Mouse (Mus musculus): ENCODE data around the gene Zfp446. TPM values are rescaled to one million over a fixed set of nuclear protein-coding genes. Genes with fewer than 3 reads are reported as not detected.

The Zfp446 gene
- polyA plus RNA-seq, 1 experiment, result 8.4 TPM

DNA sequence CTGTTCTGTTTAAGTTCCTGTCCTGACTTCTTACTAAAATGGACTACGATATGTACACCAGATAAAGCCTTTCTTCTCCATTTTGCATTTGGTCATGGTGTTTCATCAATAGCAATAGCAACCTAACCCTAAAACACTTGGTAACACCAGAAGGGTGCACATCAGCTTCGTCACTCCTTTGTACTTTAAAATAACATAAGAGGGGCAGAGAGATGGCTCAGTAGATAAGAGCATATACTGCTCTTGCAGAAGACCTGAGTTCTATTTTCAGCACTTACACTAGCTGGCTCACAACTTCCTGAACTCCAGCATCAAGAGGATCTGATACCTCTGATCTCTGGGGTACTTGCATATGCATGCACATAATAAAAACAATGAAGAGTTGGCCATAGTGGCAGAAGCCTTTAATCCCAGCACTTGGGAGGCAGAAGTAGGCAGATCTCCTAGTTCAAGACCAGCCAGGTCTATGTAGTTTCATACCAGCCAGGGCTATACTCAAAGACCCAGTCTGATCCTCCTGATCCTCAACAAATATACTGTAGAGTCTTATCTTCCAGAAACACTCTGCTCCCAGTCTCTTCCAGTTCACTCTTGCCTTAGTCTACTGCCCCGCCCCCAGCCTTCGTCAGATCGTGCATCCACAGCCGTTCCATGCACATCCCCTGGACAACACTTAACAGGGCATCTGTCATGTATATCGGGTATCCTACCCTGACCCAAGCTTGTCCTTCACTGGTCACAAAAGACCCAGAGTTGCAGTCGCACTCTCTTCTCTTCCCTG, 10.0 kb downstream of the Zfp446 start:
- Histone ChIP-seq H3K36me3 (ENCODE audit: control insufficient read depth, insufficient read depth, low read length) (no peaks in the 10 kb centered on the region; the same call in 1 of the 2 replicates), H3K27ac (ENCODE audit: control insufficient read depth, insufficient read depth, low read depth, low read length) (no peak overlapping the region), H3K27me3 (ENCODE audit: control insufficient read depth, insufficient read depth, low read length) (no peaks in the 10 kb centered on the region), H3K4me3 (ENCODE audit: control insufficient read depth, low read depth, low read length) (no peak overlapping the region), H3K4me1 (ENCODE audit: control insufficient read depth, insufficient read depth, low read length) (peaks cover 2% of the 10 kb centered on the region)
- no peak for TF ChIP-seq POLR2A (IDR thresholded peaks at IDR 0.05; ENCODE audit: control insufficient read depth, low read depth, low read length)
- TF ChIP-seq CTCF (IDR thresholded peaks at IDR 0.05; ENCODE audit: control insufficient read depth, insufficient read depth, insufficient replicate concordance, low read depth, low read length), result no peak

DNA sequence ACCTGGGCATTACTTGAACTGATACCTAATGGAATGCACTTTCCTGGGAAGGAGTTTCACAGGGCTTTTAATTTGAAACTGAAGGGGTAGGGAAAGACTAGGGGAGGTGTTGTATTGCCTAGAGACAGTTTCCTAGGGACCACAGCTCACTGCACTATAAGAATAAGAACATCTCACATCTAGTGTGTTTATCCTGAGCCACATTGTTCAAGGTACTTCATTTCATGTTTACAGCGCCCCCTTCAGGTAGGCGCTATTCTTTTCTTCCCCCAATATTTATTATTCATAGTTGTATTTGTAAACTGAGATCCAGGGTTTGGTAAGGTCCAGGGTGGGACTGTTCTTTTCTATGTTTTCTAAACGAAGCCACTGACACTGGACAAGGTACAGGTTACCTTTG, 14.6 kb downstream of the Zfp446 start:
- H3K4me3 ChIP-seq (ENCODE audit: control insufficient read depth, low read depth, low read length), result no peak overlapping the region
- H3K4me1 ChIP-seq (ENCODE audit: control insufficient read depth, insufficient read depth, low read length), result peaks cover 2% of the 10 kb centered on the region
- no peak overlapping the region for H3K27ac ChIP-seq (ENCODE audit: control insufficient read depth, insufficient read depth, low read depth, low read length)
- H3K36me3 ChIP-seq (ENCODE audit: control insufficient read depth, insufficient read depth, low read length), result no peaks in the 10 kb centered on the region
- TF ChIP-seq POLR2A (IDR thresholded peaks at IDR 0.05; ENCODE audit: control insufficient read depth, low read depth, low read length) (no peak), CTCF (IDR thresholded peaks at IDR 0.05; ENCODE audit: control insufficient read depth, insufficient read depth, insufficient replicate concordance, low read depth, low read length) (no peak)
- no peaks in the 10 kb centered on the region for H3K27me3 ChIP-seq (ENCODE audit: control insufficient read depth, insufficient read depth, low read length)

DNA sequence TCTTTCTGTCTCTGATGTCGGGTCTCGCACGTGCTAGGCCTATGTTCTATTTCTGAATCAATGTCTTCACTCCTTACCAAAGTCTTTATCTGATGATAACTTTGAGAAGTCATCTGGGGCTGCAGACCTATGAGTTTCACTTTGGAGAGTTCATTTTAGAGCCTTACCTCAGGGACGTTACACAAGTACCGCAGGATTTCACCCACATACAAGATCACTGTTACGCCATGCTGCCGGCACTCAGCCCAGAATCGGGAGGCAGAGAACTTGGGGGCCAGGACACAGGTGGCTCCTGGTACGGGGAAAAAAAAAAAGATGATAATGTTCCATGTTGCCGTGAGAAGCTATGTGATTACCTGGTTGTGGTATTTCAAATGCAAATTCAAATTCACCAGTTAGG, 15.5 kb downstream of the Zfp446 start:
- Histone ChIP-seq H3K27ac (ENCODE audit: control insufficient read depth, insufficient read depth, low read depth, low read length) (no peak overlapping the region), H3K27me3 (ENCODE audit: control insufficient read depth, insufficient read depth, low read length) (no peaks in the 10 kb centered on the region), H3K4me1 (ENCODE audit: control insufficient read depth, insufficient read depth, low read length) (peaks cover 2% of the 10 kb centered on the region), H3K4me3 (ENCODE audit: control insufficient read depth, low read depth, low read length) (no peak overlapping the region), H3K36me3 (ENCODE audit: control insufficient read depth, insufficient read depth, low read length) (no peaks in the 10 kb centered on the region)
- TF ChIP-seq POLR2A (IDR thresholded peaks at IDR 0.05; ENCODE audit: control insufficient read depth, low read depth, low read length) (no peak), CTCF (IDR thresholded peaks at IDR 0.05; ENCODE audit: control insufficient read depth, insufficient read depth, insufficient replicate concordance, low read depth, low read length) (no peak)

GRCm38 (mm10) chr7:12995862-12996261, 18.2 kb downstream of the Zfp446 start:
- Histone ChIP-seq H3K27me3 (ENCODE audit: control insufficient read depth, insufficient read depth, low read length) (no peaks in the 10 kb centered on the region), H3K27ac (ENCODE audit: control insufficient read depth, insufficient read depth, low read depth, low read length) (no peak overlapping the region), H3K4me3 (ENCODE audit: control insufficient read depth, low read depth, low read length) (no peak overlapping the region), H3K36me3 (ENCODE audit: control insufficient read depth, insufficient read depth, low read length) (no peaks in the 10 kb centered on the region), H3K4me1 (ENCODE audit: control insufficient read depth, insufficient read depth, low read length) (no peaks in the 10 kb centered on the region; the same call in none of the 2 replicates)
- TF ChIP-seq POLR2A (IDR thresholded peaks at IDR 0.05; ENCODE audit: control insufficient read depth, low read depth, low read length), result no peak
- TF ChIP-seq CTCF (IDR thresholded peaks at IDR 0.05; ENCODE audit: control insufficient read depth, insufficient read depth, insufficient replicate concordance, low read depth, low read length), result no peak

GRCm38 (mm10) chr7:12997230-12997629, 19.6 kb downstream of the Zfp446 start:
- TF ChIP-seq POLR2A (IDR thresholded peaks at IDR 0.05; ENCODE audit: control insufficient read depth, low read depth, low read length) (no peak), CTCF (IDR thresholded peaks at IDR 0.05; ENCODE audit: control insufficient read depth, insufficient read depth, insufficient replicate concordance, low read depth, low read length) (no peak)
- Histone ChIP-seq H3K4me1 (ENCODE audit: control insufficient read depth, insufficient read depth, low read length) (no peaks in the 10 kb centered on the region; the same call in none of the 2 replicates), H3K27me3 (ENCODE audit: control insufficient read depth, insufficient read depth, low read length) (no peaks in the 10 kb centered on the region), H3K4me3 (ENCODE audit: control insufficient read depth, low read depth, low read length) (no peak overlapping the region; the same call in none of the 2 replicates), H3K27ac (ENCODE audit: control insufficient read depth, insufficient read depth, low read depth, low read length) (no peak overlapping the region), H3K36me3 (ENCODE audit: control insufficient read depth, insufficient read depth, low read length) (no peaks in the 10 kb centered on the region)

GRCm38 (mm10) chr7:12998053-12998452, 20.4 kb downstream of the Zfp446 start, which contains the start of gene Slc27a5:
Gene Slc27a5 (minus strand): TSS chr7:12998192.
- TF ChIP-seq CTCF (IDR thresholded peaks at IDR 0.05; ENCODE audit: control insufficient read depth, insufficient read depth, insufficient replicate concordance, low read depth, low read length), result no peak
- TF ChIP-seq POLR2A (IDR thresholded peaks at IDR 0.05; ENCODE audit: control insufficient read depth, low read depth, low read length), result no peak
- H3K36me3 ChIP-seq (ENCODE audit: control insufficient read depth, insufficient read depth, low read length), result no peaks in the 10 kb centered on the region
- H3K27ac ChIP-seq (ENCODE audit: control insufficient read depth, insufficient read depth, low read depth, low read length), result peak within 1 kb of the TSS; percentile 61; the same call in 1 of the 2 replicates
- H3K27me3 ChIP-seq (ENCODE audit: control insufficient read depth, insufficient read depth, low read length), result no peaks in the 10 kb centered on the region
- H3K4me3 ChIP-seq (ENCODE audit: control insufficient read depth, low read depth, low read length), result no peak within 1 kb of the TSS; the same call in none of the 2 replicates
- no peaks in the 10 kb centered on the region; the same call in none of the 2 replicates for H3K4me1 ChIP-seq (ENCODE audit: control insufficient read depth, insufficient read depth, low read length)

GRCm38 (mm10) chr7:12998851-12999250, 21.2 kb downstream of the Zfp446 start, which contains the start of gene Trim28:
Gene Trim28 (plus strand): TSS chr7:12999114.
- Histone ChIP-seq H3K36me3 (ENCODE audit: control insufficient read depth, insufficient read depth, low read length) (no peaks in the 10 kb centered on the region), H3K4me3 (ENCODE audit: control insufficient read depth, low read depth, low read length) (no peak within 1 kb of the TSS), H3K27ac (ENCODE audit: control insufficient read depth, insufficient read depth, low read depth, low read length) (peak within 1 kb of the TSS; percentile 61; the same call in 1 of the 2 replicates), H3K4me1 (ENCODE audit: control insufficient read depth, insufficient read depth, low read length) (no peaks in the 10 kb centered on the region; the same call in none of the 2 replicates), H3K27me3 (ENCODE audit: control insufficient read depth, insufficient read depth, low read length) (no peaks in the 10 kb centered on the region)
- TF ChIP-seq CTCF (IDR thresholded peaks at IDR 0.05; ENCODE audit: control insufficient read depth, insufficient read depth, insufficient replicate concordance, low read depth, low read length) (no peak), POLR2A (IDR thresholded peaks at IDR 0.05; ENCODE audit: control insufficient read depth, low read depth, low read length) (no peak)
